9 mouse cellular contexts compared by ENCODE assay signal in genomic region chr14:33896628-33897300, GRCm38 (mm10). TPM values are rescaled to one million over a fixed set of nuclear protein-coding genes. Genes with fewer than 3 reads are reported as not detected.
A peak's percentile ranks its signal among the peaks of the same experiment; 100 is the strongest.
DNase-seq lines count a peak whose midpoint lies in the region; ATAC-seq and TF ChIP-seq lines count a peak whose summit lies in the region.
"Had no signal": no experiment of that assay in that cellular context is flagged by ENCODE, and none has a peak within 500 bp of the region (broad histone marks: within the 10 kb centered on the region; RNA-seq: fewer than 3 reads in every experiment).

No protein-coding gene starts in this region.

- TF ChIP-seq POLR2A in heart, adult 2 months (IDR thresholded peaks at IDR 0.05; ENCODE audit: insufficient read depth, low read depth, low read length): no peak

- H3K9me3 ChIP-seq in heart, embryonic 12.5 days (replicated peaks): no peaks in the 10 kb centered on the region
- no peaks in the 10 kb centered on the region for H3K9me3 ChIP-seq in neural tube, embryonic 15.5 days (replicated peaks)

- TF ChIP-seq EP300 in heart, adult 2 months (IDR thresholded peaks at IDR 0.05; ENCODE audit: insufficient read depth, low read depth, low read length): no peak

- ATAC-seq in heart, embryonic 12.5 days (ENCODE audit: insufficient number of reproducible peaks, low FRiP score): no peak
- ATAC-seq in neural tube, embryonic 15.5 days (ENCODE audit: low FRiP score): no peak
- ATAC-seq in monocyte, adult 5-6 weeks (replicated peaks; ENCODE audit: insufficient number of reproducible peaks, low FRiP score, low TSS enrichment, poor library complexity, severe bottlenecking): no peak

- DNase-seq in heart, adult 2 months: peak; percentile 44 to 51
- DNase-seq in neural tube, embryonic 10.5 days (ENCODE audit: extremely low spot score, low spot score): peak; percentile 64
- DNase-seq in heart, adult 8-10 months (ENCODE audit: low spot score): peak; percentile 56
- DNase-seq in skeletal muscle tissue, adult 2 months (ENCODE audit: low read depth, low spot score): peak; percentile 38
- no peak for DNase-seq in thymus, postnatal 10 days (ENCODE audit: low spot score in 2 of 2)

- peaks cover 4% of the 10 kb centered on the region for H3K4me1 ChIP-seq in heart, adult 2 months (ENCODE audit: control insufficient read depth, insufficient read depth, low read length)
- H3K4me1 ChIP-seq in heart, embryonic 12.5 days (replicated peaks): peaks cover 14% of the 10 kb centered on the region
- no peaks in the 10 kb centered on the region; the same call in 1 of the 2 replicates for H3K4me1 ChIP-seq in neural tube, embryonic 15.5 days

- no peak for TF ChIP-seq CTCF in heart, adult 2 months (IDR thresholded peaks at IDR 0.05)

- intact Hi-C loops in heart, adult 2 months (cut with DNase I): no loop called here

- H3K27me3 ChIP-seq in heart, adult 2 months (ENCODE audit: control insufficient read depth, insufficient read depth, low read length): no peaks in the 10 kb centered on the region
- H3K27me3 ChIP-seq in heart, embryonic 12.5 days (replicated peaks): peaks cover 15% of the 10 kb centered on the region; the same call in 1 of the 2 replicates
- no peaks in the 10 kb centered on the region; the same call in 1 of the 2 replicates for H3K27me3 ChIP-seq in neural tube, embryonic 15.5 days (replicated peaks)

- H3K27ac ChIP-seq in heart, adult 2 months: peak overlapping the region; percentile 55
- H3K27ac ChIP-seq in heart, embryonic 12.5 days (ENCODE audit: poor library complexity, severe bottlenecking): no peak overlapping the region
- no peak overlapping the region; the same call in 1 of the 2 replicates for H3K27ac ChIP-seq in neural tube, embryonic 15.5 days (replicated peaks)

- H3K9ac ChIP-seq in heart, adult 2 months (ENCODE audit: low read depth, low read length): no peak overlapping the region
- H3K9ac ChIP-seq in heart, embryonic 12.5 days: no peak overlapping the region
- no peak overlapping the region for H3K9ac ChIP-seq in neural tube, embryonic 15.5 days (replicated peaks)

- H3K4me2 ChIP-seq in heart, embryonic 12.5 days: no peak overlapping the region
- no peak overlapping the region for H3K4me2 ChIP-seq in neural tube, embryonic 15.5 days

- no peaks in the 10 kb centered on the region for H3K79me2 ChIP-seq in heart, adult 2 months (replicated peaks; ENCODE audit: control insufficient read depth, insufficient read depth, low read length)

- 44% methylated on average over 9 of the region's 9 CpGs for WGBS in heart, adult 2 months
- WGBS in heart, embryonic 12.5 days: 19% methylated on average over 9 of the region's 9 CpGs
- WGBS in neural tube, embryonic 15.5 days: 45% methylated on average over 9 of the region's 9 CpGs

- no peak overlapping the region for H3K4me3 ChIP-seq in heart, adult 2 months
- no peak overlapping the region for H3K4me3 ChIP-seq in heart, embryonic 12.5 days
- no peak overlapping the region for H3K4me3 ChIP-seq in neural tube, embryonic 15.5 days (replicated peaks)

- no peaks in the 10 kb centered on the region for H3K36me3 ChIP-seq in heart, adult 2 months (ENCODE audit: control insufficient read depth, insufficient read depth, low read length)
- H3K36me3 ChIP-seq in heart, embryonic 12.5 days: no peaks in the 10 kb centered on the region
- no peaks in the 10 kb centered on the region for H3K36me3 ChIP-seq in neural tube, embryonic 15.5 days

RNA-seq across cellular contexts. Expression of gene Gdf10, which starts 26.6 kb away (rescaled TPM):
- total RNA-seq in heart, adult 2 months (2021): 1 to 10 TPM; 1.0 to 1.1 TPM
- polyA plus RNA-seq in heart, adult 2 months (2012; rRNA removed): 1.8 and 3.8 TPM in 2 replicates
- polyA plus RNA-seq in heart, embryonic 12.5 days (2016; fragmentation: Nextera tagmentation; extraction: Ambion mirVana): 1.3 and 1.5 TPM in 2 replicates
- polyA plus RNA-seq in neural tube, embryonic 15.5 days (2015; fragmentation: Nextera tagmentation; extraction: Ambion mirVana): 12.8 and 13.9 TPM in 2 replicates
- 1 to 10 TPM in 1 of 4 experiments, under 1 TPM in 3; 0.52 to 1.5 (median 0.78) TPM for total RNA-seq in heart, adult 8-10 months (2022)
- total RNA-seq in monocyte, adult 5-6 weeks (2017): 0.19 TPM in 1 of 3 replicates, not detected in the others
- total RNA-seq: granulocyte monocyte progenitor cell, adult 5-6 weeks had no signal

RNA-seq across cellular contexts. Expression of gene Gdf2, which starts 44.1 kb away (rescaled TPM):
- total RNA-seq in heart, adult 2 months (2021): under 1 TPM; 0.10 to 0.34 TPM
- 0.16 and 0.20 TPM in 2 replicates for polyA plus RNA-seq in heart, adult 2 months (2012; rRNA removed)
- polyA plus RNA-seq in heart, embryonic 12.5 days (2016; fragmentation: Nextera tagmentation; extraction: Ambion mirVana): 0.46 and 0.80 TPM in 2 replicates
- 0.05 and 0.11 TPM in 2 replicates for polyA plus RNA-seq in neural tube, embryonic 15.5 days (2015; fragmentation: Nextera tagmentation; extraction: Ambion mirVana)
- total RNA-seq in heart, adult 8-10 months (2022): under 1 TPM; 0.11 to 0.24 (median 0.20) TPM
- total RNA-seq in monocyte, adult 5-6 weeks (2017): not detected in 3 replicates
- total RNA-seq: granulocyte monocyte progenitor cell, adult 5-6 weeks had no signal

RNA-seq across cellular contexts. Expression of gene Rbp3, which starts 57.0 kb away (rescaled TPM):
- not detected for total RNA-seq in heart, adult 2 months (2021)
- not detected in 2 replicates for polyA plus RNA-seq in heart, adult 2 months (2012; rRNA removed)
- polyA plus RNA-seq in heart, embryonic 12.5 days (2016; fragmentation: Nextera tagmentation; extraction: Ambion mirVana): 0.14 and 0.36 TPM in 2 replicates
- polyA plus RNA-seq in neural tube, embryonic 15.5 days (2015; fragmentation: Nextera tagmentation; extraction: Ambion mirVana): not detected in 2 replicates
- not detected for total RNA-seq in heart, adult 8-10 months (2022)
- total RNA-seq in monocyte, adult 5-6 weeks (2017): not detected in 3 replicates
- total RNA-seq: granulocyte monocyte progenitor cell, adult 5-6 weeks had no signal

Comparison
In these comparisons a context has a peak if more than half of its experiments do, and no peak if none do; other contexts are left out.
1. DNase-seq: peak in heart, adult 2 months (2 of 2), neural tube, embryonic 10.5 days (single experiment), heart, adult 8-10 months (single experiment) and skeletal muscle tissue, adult 2 months (single experiment); none in thymus, postnatal 10 days (0 of 2).